Comparison of ENCODE assay signal across 10 mouse cellular contexts in genomic region chr4:134557626-134558249, GRCm38 (mm10). TPM values are rescaled to one million over a fixed set of nuclear protein-coding genes. Genes with fewer than 3 reads are reported as not detected.
A peak's percentile ranks its signal among the peaks of the same experiment; 100 is the strongest.
DNase-seq lines count a peak whose midpoint lies in the region; ATAC-seq and TF ChIP-seq lines count a peak whose summit lies in the region.
"Had no signal": no experiment of that assay in that cellular context is flagged by ENCODE, and none has a peak within 500 bp of the region (broad histone marks: within the 10 kb centered on the region; RNA-seq: fewer than 3 reads in every experiment).

No protein-coding gene starts in this region.

- peak overlapping the region; percentile 29; the same call in 1 of the 2 replicates for H3K9ac ChIP-seq in heart, embryonic 16.5 days (ENCODE audit: low read length)
- no peak overlapping the region for H3K9ac ChIP-seq in ES-E14 (ENCODE audit: insufficient read depth, low read depth, low read length, poor library complexity, severe bottlenecking)
- H3K9ac ChIP-seq in embryonic facial prominence, embryonic 12.5 days: no peak overlapping the region
- no peak overlapping the region for H3K9ac ChIP-seq in liver, embryonic 15.5 days

- ATAC-seq in heart, embryonic 16.5 days (replicated peaks; ENCODE audit: extremely low read depth, insufficient read depth, low FRiP score): no peak
- ATAC-seq in embryonic facial prominence, embryonic 12.5 days (ENCODE audit: insufficient number of reproducible peaks, insufficient read depth, low FRiP score, low TSS enrichment): no peak
- no peak for ATAC-seq in liver, embryonic 15.5 days (ENCODE audit: insufficient read depth)

- no peak for DNase-seq in heart, postnatal 25 days (ENCODE audit: low spot score)
- DNase-seq in ES-E14 (ENCODE audit: low read depth, low spot score): peak; percentile 39
- no peak for DNase-seq in urinary bladder, adult 18-20 months (ENCODE audit: low spot score in 2 of 2)
- DNase-seq in frontal cortex, postnatal 14 days (ENCODE audit: low spot score in 2 of 2): no peak
- no peak for DNase-seq in left cerebral cortex, adult 8-10 months (ENCODE audit: low spot score in 2 of 2)
- DNase-seq: right cerebral cortex, postnatal 25 days had no signal

- WGBS in heart, embryonic 16.5 days: 28% methylated on average over 16 of the region's 16 CpGs
- 17% methylated on average over 16 of the region's 16 CpGs for WGBS in embryonic facial prominence, embryonic 12.5 days
- 4% methylated on average over 16 of the region's 16 CpGs for WGBS in liver, embryonic 15.5 days (ENCODE audit: insufficient replicate concordance)

- H3K27me3 ChIP-seq in heart, embryonic 16.5 days (ENCODE audit: control insufficient read depth, insufficient read depth, low read length): no peaks in the 10 kb centered on the region
- H3K27me3 ChIP-seq in embryonic facial prominence, embryonic 12.5 days: no peaks in the 10 kb centered on the region
- no peaks in the 10 kb centered on the region for H3K27me3 ChIP-seq in liver, embryonic 15.5 days

- H3K4me2 ChIP-seq in heart, embryonic 16.5 days (ENCODE audit: low read depth, low read length): no peak overlapping the region
- no peak overlapping the region for H3K4me2 ChIP-seq in embryonic facial prominence, embryonic 12.5 days (replicated peaks)
- no peak overlapping the region; the same call in 1 of the 2 replicates for H3K4me2 ChIP-seq in liver, embryonic 15.5 days

- intact Hi-C loops in heart, postnatal 25 days (cut with DNase I): no loop called here

- peaks cover 12% of the 10 kb centered on the region for H3K4me1 ChIP-seq in heart, embryonic 16.5 days (ENCODE audit: control insufficient read depth, insufficient read depth, low read length)
- H3K4me1 ChIP-seq in ES-E14 (ENCODE audit: control insufficient read depth in 2 of 2, insufficient read depth in 2 of 2, low read length in 2 of 2, poor library complexity in 1 of 2): peaks cover 0 to 3% of the 10 kb centered on the region in 2 experiments; a peak in 1 of 4 replicates
- H3K4me1 ChIP-seq in embryonic facial prominence, embryonic 12.5 days: peaks cover 13% of the 10 kb centered on the region
- peaks cover 13% of the 10 kb centered on the region for H3K4me1 ChIP-seq in liver, embryonic 15.5 days (replicated peaks)

- no peaks in the 10 kb centered on the region for H3K36me3 ChIP-seq in heart, embryonic 16.5 days (ENCODE audit: control insufficient read depth, insufficient read depth)
- H3K36me3 ChIP-seq in ES-E14 (ENCODE audit: control insufficient read depth, insufficient read depth, low read length, poor library complexity, severe bottlenecking): no peaks in the 10 kb centered on the region
- 0 out of 2 replicates have a peak, but pooled peaks cover 2% of the 10 kb centered on the region for H3K36me3 ChIP-seq in embryonic facial prominence, embryonic 12.5 days
- H3K36me3 ChIP-seq in liver, embryonic 15.5 days (replicated peaks): no peaks in the 10 kb centered on the region

- peak overlapping the region; percentile 31; the same call in 1 of the 2 replicates for H3K27ac ChIP-seq in heart, embryonic 16.5 days (ENCODE audit: low read length)
- H3K27ac ChIP-seq in ES-E14 (ENCODE audit: insufficient read depth, low read depth, low read length, poor library complexity, severe bottlenecking): no peak overlapping the region
- peak overlapping the region; percentile 54; the same call in 1 of the 2 replicates for H3K27ac ChIP-seq in embryonic facial prominence, embryonic 12.5 days
- H3K27ac ChIP-seq in liver, embryonic 15.5 days (replicated peaks): peak overlapping the region; percentile 29; the same call in 1 of the 2 replicates

- in situ Hi-C loops in ES-E14 (cut with MboI; ENCODE audit: low sequenced_read_pairs in 2 of 2, unreplicated experiment in 2 of 2): no loop called here

- no peaks in the 10 kb centered on the region for H3K9me3 ChIP-seq in heart, embryonic 16.5 days (replicated peaks; ENCODE audit: control insufficient read depth, low read length)
- no peaks in the 10 kb centered on the region for H3K9me3 ChIP-seq in ES-E14 (ENCODE audit: control insufficient read depth, insufficient read depth, low read depth, low read length)
- no peaks in the 10 kb centered on the region for H3K9me3 ChIP-seq in embryonic facial prominence, embryonic 12.5 days
- no peaks in the 10 kb centered on the region for H3K9me3 ChIP-seq in liver, embryonic 15.5 days (replicated peaks)

- no peak overlapping the region for H3K4me3 ChIP-seq in heart, embryonic 16.5 days (ENCODE audit: low read length)
- no peak overlapping the region for H3K4me3 ChIP-seq in ES-E14 (ENCODE audit: insufficient read depth in 1 of 2, low read depth in 1 of 2, low read length in 2 of 2, poor library complexity in 1 of 2, severe bottlenecking in 1 of 2)
- H3K4me3 ChIP-seq in embryonic facial prominence, embryonic 12.5 days: no peak overlapping the region
- no peak overlapping the region for H3K4me3 ChIP-seq in liver, embryonic 15.5 days (replicated peaks)

TF ChIP-seq in ES-E14, 5 proteins besides CTCF, POLR2A, EP300 and RAD21:
- TF ChIP-seq ZNF384 (IDR thresholded peaks at IDR 0.05; ENCODE audit: low read depth, low read length) (no peak), HCFC1 (IDR thresholded peaks at IDR 0.05; ENCODE audit: borderline replicate concordance, insufficient read depth, low read length) (no peak), MAFK (IDR thresholded peaks at IDR 0.05; ENCODE audit: insufficient read depth, low read depth, low read length) (no peak), ZC3H11A (IDR thresholded peaks at IDR 0.05; ENCODE audit: borderline replicate concordance, low read depth, low read length) (no peak), CHD2 (IDR thresholded peaks at IDR 0.05; ENCODE audit: low read depth, low read length) (no peak)

RNA-seq across cellular contexts. Expression of gene Selenon, which starts 5.8 kb away (rescaled TPM):
- polyA plus RNA-seq in heart, embryonic 16.5 days (2015; fragmentation: Nextera tagmentation; extraction: Ambion mirVana): 5.4 and 7.9 TPM in 2 replicates
- 10 to 100 TPM; 21.0 to 22.2 TPM for total RNA-seq in heart, postnatal 25 days (2021)
- total RNA-seq in ES-E14 (2012; rRNA removed): 5.1 and 8.3 TPM in 2 replicates
- 27.3 and 49.1 TPM in 2 replicates for polyA plus RNA-seq in embryonic facial prominence, embryonic 12.5 days (2016; fragmentation: Nextera tagmentation; extraction: Ambion mirVana)
- 4.1 and 6.6 TPM in 2 replicates for polyA plus RNA-seq in liver, embryonic 15.5 days (2015; fragmentation: Nextera tagmentation; extraction: Ambion mirVana)
- total RNA-seq in left cerebral cortex, adult 8-10 months (2022): 10 to 100 TPM; 20.2 to 21.5 (median 20.9) TPM

RNA-seq across cellular contexts. Expression of gene Mtfr1l, which starts 22.6 kb away (rescaled TPM):
- polyA plus RNA-seq in heart, embryonic 16.5 days (2015; fragmentation: Nextera tagmentation; extraction: Ambion mirVana): 165 and 167 TPM in 2 replicates
- total RNA-seq in heart, postnatal 25 days (2021): 100 to 1,000 TPM; 178 to 185 TPM
- total RNA-seq in ES-E14 (2012; rRNA removed): 38.2 and 43.7 TPM in 2 replicates
- polyA plus RNA-seq in embryonic facial prominence, embryonic 12.5 days (2016; fragmentation: Nextera tagmentation; extraction: Ambion mirVana): 135 and 139 TPM in 2 replicates
- 39.6 and 40.3 TPM in 2 replicates for polyA plus RNA-seq in liver, embryonic 15.5 days (2015; fragmentation: Nextera tagmentation; extraction: Ambion mirVana)
- total RNA-seq in left cerebral cortex, adult 8-10 months (2022): 10 to 100 TPM; 70.0 to 79.5 (median 71.9) TPM

RNA-seq across cellular contexts. Expression of gene Aunip, which starts 46.9 kb away (rescaled TPM):
- polyA plus RNA-seq in heart, embryonic 16.5 days (2015; fragmentation: Nextera tagmentation; extraction: Ambion mirVana): 8.1 and 10.0 TPM in 2 replicates
- under 1 TPM; 0.34 to 0.47 TPM for total RNA-seq in heart, postnatal 25 days (2021)
- 13.7 and 18.3 TPM in 2 replicates for total RNA-seq in ES-E14 (2012; rRNA removed)
- polyA plus RNA-seq in embryonic facial prominence, embryonic 12.5 days (2016; fragmentation: Nextera tagmentation; extraction: Ambion mirVana): 11.6 and 13.1 TPM in 2 replicates
- polyA plus RNA-seq in liver, embryonic 15.5 days (2015; fragmentation: Nextera tagmentation; extraction: Ambion mirVana): 14.0 and 18.9 TPM in 2 replicates
- under 1 TPM; 0.25 to 0.60 (median 0.34) TPM for total RNA-seq in left cerebral cortex, adult 8-10 months (2022)
- polyA plus RNA-seq: liver, adult 2 months had no signal
